ENCODE assay signal across 8 mouse cellular contexts in genomic region chr5:118483532-118483931, GRCm38 (mm10).
DNase-seq lines count a peak whose midpoint lies in the region; ATAC-seq and TF ChIP-seq lines count a peak whose summit lies in the region.

No protein-coding gene starts in this region.

- H3K27me3 ChIP-seq in limb, embryonic 13.5 days, result no peaks in the 10 kb centered on the region

- peaks cover 13% of the 10 kb centered on the region for H3K4me1 ChIP-seq in limb, embryonic 13.5 days

- ATAC-seq in limb, embryonic 13.5 days (ENCODE audit: low FRiP score, low read depth), result no peak

- no peak overlapping the region for H3K4me3 ChIP-seq in limb, embryonic 13.5 days
- no peak overlapping the region for H3K4me3 ChIP-seq in layer of hippocampus, adult 2 months

- WGBS in limb, embryonic 13.5 days, result 15% methylated on average over 8 of the region's 8 CpGs

- TF ChIP-seq CTCF in layer of hippocampus, adult 2 months (conservative IDR thresholded peaks at IDR 0.05), result no peak

- H3K36me3 ChIP-seq in limb, embryonic 13.5 days, result no peaks in the 10 kb centered on the region

- no peak overlapping the region for H3K9ac ChIP-seq in limb, embryonic 13.5 days

- no peaks in the 10 kb centered on the region for H3K9me3 ChIP-seq in limb, embryonic 13.5 days

- H3K27ac ChIP-seq in limb, embryonic 13.5 days, result no peak overlapping the region
- no peak overlapping the region for H3K27ac ChIP-seq in layer of hippocampus, adult 2 months

- 0 out of 2 replicates have a peak overlapping the region, but pooled peaks have one; percentile 14 for H3K4me2 ChIP-seq in limb, embryonic 13.5 days (replicated peaks)

- DNase-seq in embryo, embryonic 10 days (ENCODE audit: low spot score), result peak; percentile 52
- DNase-seq in embryo, embryonic 9.5 days (ENCODE audit: extremely low spot score), result no peak
- peak; percentile 31 for DNase-seq in thymus, postnatal 4 days
- DNase-seq in thymus, postnatal 36 days, result no peak
- DNase-seq in B cell, adult 2 months, result no peak
- DNase-seq in layer of hippocampus, adult 2 months (ENCODE audit: low spot score in 2 of 2), result no peak
- no peak for DNase-seq in urinary bladder, postnatal 25 days (ENCODE audit: low spot score)

Comparison
In these comparisons a context has a peak if more than half of its experiments do, and no peak if none do; other contexts are left out.
1. DNase-seq: peak in embryo, embryonic 10 days (single experiment) and thymus, postnatal 4 days (single experiment); none in embryo, embryonic 9.5 days (single experiment), thymus, postnatal 36 days (0 of 2), B cell, adult 2 months (0 of 2), layer of hippocampus, adult 2 months (0 of 2) and urinary bladder, postnatal 25 days (single experiment).